7 mouse cellular contexts compared by ENCODE assay signal in genomic region chr17:42602829-42603784, GRCm38 (mm10). TPM values are rescaled to one million over a fixed set of nuclear protein-coding genes. Genes with fewer than 3 reads are reported as not detected.
DNase-seq lines count a peak whose midpoint lies in the region; ATAC-seq and TF ChIP-seq lines count a peak whose summit lies in the region.

No protein-coding gene starts in this region.

- peak; percentile 88 for TF ChIP-seq CTCF in gastrocnemius, adult 2 months (IDR thresholded peaks at IDR 0.05)
- TF ChIP-seq CTCF in left cerebral cortex, adult 2 months (IDR thresholded peaks at IDR 0.05) = peak; percentile 95

- intact Hi-C loops in gastrocnemius, adult 2 months (cut with DNase I) = loop anchor here (10.0 kb wide), 1 partner anchor 1628 kb away; no protein-coding TSS in a partner anchor
- intact Hi-C loops in left cerebral cortex, adult 2 months (cut with DNase I) = loop anchor here (2.0 to 10.0 kb wide), 3 partner anchors 286 to 1628 kb away; partner anchors contain the start of gene Ptchd4

- no peak overlapping the region for H3K27ac ChIP-seq in gastrocnemius, adult 2 months
- no peak overlapping the region for H3K27ac ChIP-seq in left cerebral cortex, adult 2 months

- peak; percentile 94 for ATAC-seq in megakaryocyte-erythroid progenitor cell, adult 5-6 weeks (replicated peaks; ENCODE audit: low FRiP score, low TSS enrichment, poor library complexity, severe bottlenecking)

- DNase-seq in adrenal gland, adult 2 months = peak; percentile 62
- peak; percentile 82 to 87 for DNase-seq in cerebellum, postnatal 36 days
- peak; percentile 59 for DNase-seq in gastrocnemius, adult 2 months
- DNase-seq in induced T-regulatory cell, adult 2 months (ENCODE audit: low read depth) = peak; percentile 23
- DNase-seq in left cerebral cortex, adult 2 months (ENCODE audit: extremely low spot score in 1 of 2, low spot score in 2 of 2) = peak; percentile 83 to 92
- peak; percentile 88 for DNase-seq in right cerebral cortex, postnatal 4 days

- H3K4me3 ChIP-seq in gastrocnemius, adult 2 months = no peak overlapping the region
- no peak overlapping the region for H3K4me3 ChIP-seq in left cerebral cortex, adult 2 months

RNA-seq across cellular contexts. Expression of gene Opn5, which starts 8.1 kb away (rescaled TPM):
- not detected for total RNA-seq in adrenal gland, adult 2 months (2021)
- polyA plus RNA-seq in adrenal gland, adult 2 months (2012; rRNA removed) = not detected in 2 replicates
- total RNA-seq in gastrocnemius, adult 2 months (2021) = not detected
- total RNA-seq in left cerebral cortex, adult 2 months (2021) = not detected
- total RNA-seq in megakaryocyte-erythroid progenitor cell, adult 5-6 weeks (2014; fragmentation: Nextera tagmentation) = not detected in 2 replicates
- total RNA-seq in megakaryocyte-erythroid progenitor cell, adult 5-6 weeks (2017) = not detected in 2 replicates

Comparison
In these comparisons a context has a peak if more than half of its experiments do, and no peak if none do; other contexts are left out.
1. DNase-seq: peak in every context shown above with its lines; median percentile 88 in right cerebral cortex, postnatal 4 days; 88 in left cerebral cortex, adult 2 months; 84 in cerebellum, postnatal 36 days; 62 in adrenal gland, adult 2 months; 59 in gastrocnemius, adult 2 months; 23 in induced T-regulatory cell, adult 2 months.